Mouse (Mus musculus): ENCODE measurements around the gene Tcf7l2. TPM values are rescaled to one million over a fixed set of nuclear protein-coding genes. Genes with fewer than 3 reads are reported as not detected.
A peak's percentile ranks its signal among the peaks of the same experiment; 100 is the strongest.

Gene Tcf7l2
- 10 to 100 TPM; 42.6 to 42.7 TPM for total RNA-seq (2021)
- long read RNA-seq, experiment 1, partial matches to known transcripts: 2 of 4 reads
- long read RNA-seq, experiment 1, other reads (novel, unspliced or antisense): 2 of 4 reads
- long read RNA-seq, experiment 2, partial matches to known transcripts: 11 of 18 reads
- long read RNA-seq, experiment 2, other reads (novel, unspliced or antisense): 7 of 18 reads

- DNase-seq (ENCODE audit: low spot score in 2 of 2): peak; percentile 68 to 83
These were observed at the start of gene Tcf7l2 for GRCm38 (mm10) chr19:55741439-55741928. TSS of gene Tcf7l2 (plus strand) at chr19:55741820.

GRCm38 (mm10) chr19:55694651-55695050, 47.0 kb upstream of the Tcf7l2 start:
- no peak for DNase-seq (ENCODE audit: low spot score in 2 of 2)

GRCm38 (mm10) chr19:55695418-55695817, 46.2 kb upstream of the Tcf7l2 start:
- no peak for DNase-seq (ENCODE audit: low spot score in 2 of 2)

GRCm38 (mm10) chr19:55698892-55699291, 42.7 kb upstream of the Tcf7l2 start:
- DNase-seq (ENCODE audit: low spot score in 2 of 2): no peak

GRCm38 (mm10) chr19:55700214-55700568, 41.4 kb upstream of the Tcf7l2 start:
- no peak for DNase-seq (ENCODE audit: low spot score in 2 of 2)

GRCm38 (mm10) chr19:55700569-55701282, 40.9 kb upstream of the Tcf7l2 start:
- no peak for DNase-seq (ENCODE audit: low spot score in 2 of 2)

GRCm38 (mm10) chr19:55701283-55701633, 40.4 kb upstream of the Tcf7l2 start:
- DNase-seq (ENCODE audit: low spot score in 2 of 2): no peak

GRCm38 (mm10) chr19:55702081-55702480, 39.5 kb upstream of the Tcf7l2 start:
- no peak for DNase-seq (ENCODE audit: low spot score in 2 of 2)

GRCm38 (mm10) chr19:55702716-55703115, 38.9 kb upstream of the Tcf7l2 start:
- DNase-seq (ENCODE audit: low spot score in 2 of 2): no peak

- no peak for DNase-seq (ENCODE audit: low spot score in 2 of 2)
These were observed 37.5 kb upstream of the Tcf7l2 start for GRCm38 (mm10) chr19:55704071-55704470.

GRCm38 (mm10) chr19:55706300-55706699, 35.3 kb upstream of the Tcf7l2 start:
- no peak for DNase-seq (ENCODE audit: low spot score in 2 of 2)

GRCm38 (mm10) chr19:55706806-55707205, 34.8 kb upstream of the Tcf7l2 start:
- DNase-seq (ENCODE audit: low spot score in 2 of 2): no peak

GRCm38 (mm10) chr19:55708031-55708554, 33.5 kb upstream of the Tcf7l2 start:
- no peak for DNase-seq (ENCODE audit: low spot score in 2 of 2)

GRCm38 (mm10) chr19:55710841-55711240, 30.8 kb upstream of the Tcf7l2 start:
- DNase-seq (ENCODE audit: low spot score in 2 of 2): no peak

GRCm38 (mm10) chr19:55711701-55712100, 29.9 kb upstream of the Tcf7l2 start:
- no peak for DNase-seq (ENCODE audit: low spot score in 2 of 2)

- no peak for DNase-seq (ENCODE audit: low spot score in 2 of 2)
These were observed 28.9 kb upstream of the Tcf7l2 start for GRCm38 (mm10) chr19:55712678-55713077.

- DNase-seq (ENCODE audit: low spot score in 2 of 2): no peak
These were observed 27.6 kb upstream of the Tcf7l2 start for GRCm38 (mm10) chr19:55714015-55714414.

- no peak for DNase-seq (ENCODE audit: low spot score in 2 of 2)
These were observed 27.0 kb upstream of the Tcf7l2 start for GRCm38 (mm10) chr19:55714665-55715064.

GRCm38 (mm10) chr19:55719083-55719482, 22.5 kb upstream of the Tcf7l2 start:
- DNase-seq (ENCODE audit: low spot score in 2 of 2): no peak

- DNase-seq (ENCODE audit: low spot score in 2 of 2): no peak
These were observed 21.9 kb upstream of the Tcf7l2 start for GRCm38 (mm10) chr19:55719524-55720408.

GRCm38 (mm10) chr19:55720409-55721092, 21.1 kb upstream of the Tcf7l2 start:
- no peak for DNase-seq (ENCODE audit: low spot score in 2 of 2)
